Mouse (Mus musculus) layer of hippocampus, adult 2 months (tissue): ENCODE results near the gene Ascc1. TPM values are rescaled to one million over a fixed set of nuclear protein-coding genes. Genes with fewer than 3 reads are reported as not detected.
A peak's percentile ranks its signal among the peaks of the same experiment; 100 is the strongest.

ENCODE experiments used
- DNase-seq, 2 experiments: peaks; one replicate each; pipeline ENCODE4 v3.0.0; 2022; ENCODE audit warnings: low spot score in 2 of 2
- H3K27ac ChIP-seq: fragments of 200-600 bp; 2 replicates; pipeline ENCODE4 v1.8.1; 2022
- H3K4me3 ChIP-seq: fragments of 200-600 bp; 2 replicates; pipeline ENCODE4 v1.8.1; 2022; ENCODE audit warnings: mild to moderate bottlenecking
- CTCF ChIP-seq: fragments of 200-600 bp; conservative IDR thresholded peaks from 2 replicates; pipeline ENCODE4 v1.8.1; 2022; ENCODE audit warnings: antibody characterized with exemption, mild to moderate bottlenecking, moderate library complexity
- total RNA-seq, 2 experiments: library from RNA; stranded (reverse); gene quantifications; 2 replicates each; pipeline ENCODE4 v1.2.3; 2021

Gene Ascc1
- total RNA-seq, 2 experiments from 2014 or later: 15.3 to 17.2 TPM

- peak overlapping the region; percentile 98 for H3K27ac ChIP-seq
- DNase-seq: no peak
- H3K4me3 ChIP-seq: peak overlapping the region; percentile 94
- no peak for TF ChIP-seq CTCF
These were observed 103.0 kb downstream of the Ascc1 start for GRCm38 (mm10) chr10:60105391-60106145.

- peak; percentile 66 to 69 for DNase-seq
- TF ChIP-seq CTCF: no peak
- Histone ChIP-seq H3K27ac (peak within 1 kb of the TSS; percentile 98), H3K4me3 (peak within 1 kb of the TSS; percentile 94)
These were observed 103.5 kb downstream of the Ascc1 start, which contains the start of gene Spock2 for GRCm38 (mm10) chr10:60106146-60106530. Spock2 (plus strand) TSS chr10:60106219.

GRCm38 (mm10) chr10:60106531-60107186, 104.1 kb downstream of the Ascc1 start:
- DNase-seq: peak in 1 of 2 experiments; percentile 55
- Histone ChIP-seq H3K27ac (peak overlapping the region; percentile 98), H3K4me3 (peak overlapping the region; percentile 94)
- TF ChIP-seq CTCF: peak; percentile 66

DNA sequence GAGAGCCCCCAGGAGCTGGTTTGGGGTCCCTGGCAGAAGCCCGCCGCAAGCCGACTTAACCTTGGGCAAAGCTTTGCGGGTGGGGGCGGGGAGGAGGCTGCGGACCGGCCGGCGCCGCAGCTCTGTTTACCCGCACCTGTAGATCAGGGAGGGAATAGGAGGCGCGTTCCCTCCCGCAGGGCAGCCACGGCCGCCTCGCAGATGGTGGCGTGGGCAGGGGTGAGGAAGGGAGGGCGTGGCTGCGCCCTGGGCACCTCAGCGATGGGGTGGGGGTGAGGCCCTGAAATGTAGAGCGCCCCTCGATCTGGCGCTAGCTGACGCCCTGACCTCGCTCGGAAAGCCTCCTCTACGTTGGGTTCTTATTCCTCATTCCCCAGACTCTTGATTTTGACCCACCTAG, 104.8 kb downstream of the Ascc1 start:
- no peak for TF ChIP-seq CTCF
- H3K4me3 ChIP-seq: peak overlapping the region; percentile 94
- DNase-seq: no peak
- peak overlapping the region; percentile 98 for H3K27ac ChIP-seq

- Histone ChIP-seq H3K4me3 (peak overlapping the region; percentile 94), H3K27ac (peak overlapping the region; percentile 98)
- TF ChIP-seq CTCF: no peak
- DNase-seq: no peak
These were observed 105.9 kb downstream of the Ascc1 start for GRCm38 (mm10) chr10:60108321-60109111.

- Histone ChIP-seq H3K27ac (peak overlapping the region; percentile 98), H3K4me3 (peak overlapping the region; percentile 94)
- TF ChIP-seq CTCF: no peak
- DNase-seq: no peak
These were observed 106.7 kb downstream of the Ascc1 start for GRCm38 (mm10) chr10:60109336-60109735.

GRCm38 (mm10) chr10:60109989-60110388, 107.4 kb downstream of the Ascc1 start:
- no peak for DNase-seq
- Histone ChIP-seq H3K27ac (peak overlapping the region; percentile 98), H3K4me3 (peak overlapping the region; percentile 94)

GRCm38 (mm10) chr10:60110908-60111475, 108.4 kb downstream of the Ascc1 start:
- peak overlapping the region; percentile 0; the same call in 1 of the 2 replicates for H3K4me3 ChIP-seq
- TF ChIP-seq CTCF: no peak
- H3K27ac ChIP-seq: peak overlapping the region; percentile 98
- DNase-seq: no peak

More at GRCm38 (mm10) chr10:60109989-60110388, 107.4 kb downstream of the Ascc1 start:
- no peak for TF ChIP-seq CTCF

DNA sequence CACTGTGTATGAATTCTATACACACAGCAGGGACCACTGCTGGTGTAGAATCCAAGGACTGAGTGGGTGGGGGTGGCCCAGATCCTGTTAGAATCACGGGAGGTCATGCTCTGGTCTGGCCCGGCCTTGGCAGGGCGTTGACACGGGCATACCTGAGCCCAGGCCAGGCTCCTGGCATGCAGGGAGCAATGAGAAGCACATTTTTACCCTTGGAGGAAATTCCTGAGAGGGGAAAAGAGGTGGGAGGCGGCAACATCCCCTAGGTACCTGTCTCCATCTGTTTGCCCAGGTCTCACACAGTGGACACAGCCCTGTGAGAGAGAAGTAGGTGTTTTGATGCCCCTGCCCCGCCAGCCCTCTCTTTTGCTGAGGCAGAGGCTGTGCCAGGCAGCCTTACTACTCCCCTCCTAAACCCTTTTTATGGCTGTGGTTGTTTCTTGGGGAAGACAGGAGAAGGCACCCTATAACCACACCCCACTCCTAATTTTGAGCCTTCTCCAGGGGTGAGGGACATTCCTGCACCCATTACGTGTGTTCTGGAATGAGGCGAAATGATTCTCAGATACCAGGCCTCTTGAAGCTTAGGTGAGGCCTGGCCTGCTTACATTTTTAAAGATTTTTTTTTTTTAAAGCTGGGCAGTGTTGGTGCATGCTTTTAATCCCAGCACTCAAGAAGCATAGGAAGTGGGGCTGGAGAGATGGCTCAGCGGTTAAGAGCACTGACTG, 111.5 kb downstream of the Ascc1 start:
- TF ChIP-seq CTCF: no peak
- DNase-seq: no peak
- Histone ChIP-seq H3K4me3 (no peak overlapping the region), H3K27ac (peak overlapping the region; percentile 46)

GRCm38 (mm10) chr10:60115345-60116185, 113.0 kb downstream of the Ascc1 start:
- Histone ChIP-seq H3K27ac (peak overlapping the region; percentile 88), H3K4me3 (peak overlapping the region; percentile 49)
- peak; percentile 26; the same call in 1 of the 2 replicates for TF ChIP-seq CTCF
- DNase-seq: peak; percentile 87 to 93

GRCm38 (mm10) chr10:60116997-60117396, 114.4 kb downstream of the Ascc1 start:
- Histone ChIP-seq H3K4me3 (no peak overlapping the region), H3K27ac (peak overlapping the region; percentile 88)
- no peak for DNase-seq
- TF ChIP-seq CTCF: no peak
